Mouse (Mus musculus): ENCODE data around the gene Prkg1. TPM values are rescaled to one million over a fixed set of nuclear protein-coding genes. Genes with fewer than 3 reads are reported as not detected.

Gene Prkg1
- polyA plus RNA-seq, 1 experiment: 23.3 TPM

GRCm38 (mm10) chr19:31654022-31654421 lies 110.8 kb downstream of the Prkg1 start:
- no peak overlapping the region for H3K4me3 ChIP-seq (ENCODE audit: insufficient read depth, low read length)
- H3K4me1 ChIP-seq (ENCODE audit: control insufficient read depth, insufficient read depth, low read length): no peaks in the 10 kb centered on the region
- no peak overlapping the region for H3K27ac ChIP-seq (ENCODE audit: insufficient read depth, low read length)
- no peak for TF ChIP-seq CTCF (IDR thresholded peaks at IDR 0.05; ENCODE audit: borderline replicate concordance, insufficient read depth, low read length)
- TF ChIP-seq POLR2A (IDR thresholded peaks at IDR 0.05; ENCODE audit: low read depth, low read length): no peak

- no peak overlapping the region for H3K27ac ChIP-seq (ENCODE audit: insufficient read depth, low read length)
- H3K4me1 ChIP-seq (ENCODE audit: control insufficient read depth, insufficient read depth, low read length): no peaks in the 10 kb centered on the region
- no peak overlapping the region for H3K4me3 ChIP-seq (ENCODE audit: insufficient read depth, low read length)
- TF ChIP-seq POLR2A (IDR thresholded peaks at IDR 0.05; ENCODE audit: low read depth, low read length) (no peak), CTCF (IDR thresholded peaks at IDR 0.05; ENCODE audit: borderline replicate concordance, insufficient read depth, low read length) (no peak)
Observed at GRCm38 (mm10) chr19:31650452-31650851, 114.4 kb downstream of the Prkg1 start.

- Histone ChIP-seq H3K4me3 (ENCODE audit: insufficient read depth, low read length) (no peak overlapping the region), H3K27ac (ENCODE audit: insufficient read depth, low read length) (no peak overlapping the region), H3K4me1 (ENCODE audit: control insufficient read depth, insufficient read depth, low read length) (no peaks in the 10 kb centered on the region)
- TF ChIP-seq CTCF (IDR thresholded peaks at IDR 0.05; ENCODE audit: borderline replicate concordance, insufficient read depth, low read length) (no peak), POLR2A (IDR thresholded peaks at IDR 0.05; ENCODE audit: low read depth, low read length) (no peak)
Observed at GRCm38 (mm10) chr19:31647492-31647891, 117.3 kb downstream of the Prkg1 start.

GRCm38 (mm10) chr19:31630899-31631869 lies 133.6 kb downstream of the Prkg1 start:
- Histone ChIP-seq H3K4me1 (ENCODE audit: control insufficient read depth, insufficient read depth, low read length) (no peaks in the 10 kb centered on the region), H3K27ac (ENCODE audit: insufficient read depth, low read length) (no peak overlapping the region), H3K4me3 (ENCODE audit: insufficient read depth, low read length) (no peak overlapping the region)
- no peak for TF ChIP-seq CTCF (IDR thresholded peaks at IDR 0.05; ENCODE audit: borderline replicate concordance, insufficient read depth, low read length)
- no peak for TF ChIP-seq POLR2A (IDR thresholded peaks at IDR 0.05; ENCODE audit: low read depth, low read length)

- H3K27ac ChIP-seq (ENCODE audit: insufficient read depth, low read length): no peak overlapping the region
- TF ChIP-seq POLR2A (IDR thresholded peaks at IDR 0.05; ENCODE audit: low read depth, low read length): no peak
- no peak for TF ChIP-seq CTCF (IDR thresholded peaks at IDR 0.05; ENCODE audit: borderline replicate concordance, insufficient read depth, low read length)
- H3K4me1 ChIP-seq (ENCODE audit: control insufficient read depth, insufficient read depth, low read length): peaks cover 3% of the 10 kb centered on the region; the same call in 1 of the 2 replicates
- H3K4me3 ChIP-seq (ENCODE audit: insufficient read depth, low read length): no peak overlapping the region
Observed at GRCm38 (mm10) chr19:31621716-31622115, 143.1 kb downstream of the Prkg1 start.

GRCm38 (mm10) chr19:31616830-31617229 lies 148.0 kb downstream of the Prkg1 start:
- TF ChIP-seq CTCF (IDR thresholded peaks at IDR 0.05; ENCODE audit: borderline replicate concordance, insufficient read depth, low read length) (no peak), POLR2A (IDR thresholded peaks at IDR 0.05; ENCODE audit: low read depth, low read length) (no peak)
- Histone ChIP-seq H3K4me1 (ENCODE audit: control insufficient read depth, insufficient read depth, low read length) (peaks cover 7% of the 10 kb centered on the region; the same call in 1 of the 2 replicates), H3K27ac (ENCODE audit: insufficient read depth, low read length) (no peak overlapping the region; the same call in 1 of the 2 replicates), H3K4me3 (ENCODE audit: insufficient read depth, low read length) (no peak overlapping the region)

- no peak for TF ChIP-seq CTCF (IDR thresholded peaks at IDR 0.05; ENCODE audit: borderline replicate concordance, insufficient read depth, low read length)
- no peak for TF ChIP-seq POLR2A (IDR thresholded peaks at IDR 0.05; ENCODE audit: low read depth, low read length)
- Histone ChIP-seq H3K4me3 (ENCODE audit: insufficient read depth, low read length) (no peak overlapping the region), H3K4me1 (ENCODE audit: control insufficient read depth, insufficient read depth, low read length) (peaks cover 7% of the 10 kb centered on the region; the same call in 1 of the 2 replicates)
Observed at GRCm38 (mm10) chr19:31616159-31616558, 148.7 kb downstream of the Prkg1 start.

GRCm38 (mm10) chr19:31613146-31613545 lies 151.7 kb downstream of the Prkg1 start:
- Histone ChIP-seq H3K27ac (ENCODE audit: insufficient read depth, low read length) (peak overlapping the region; percentile 68), H3K4me3 (ENCODE audit: insufficient read depth, low read length) (no peak overlapping the region), H3K4me1 (ENCODE audit: control insufficient read depth, insufficient read depth, low read length) (peaks cover 7% of the 10 kb centered on the region; the same call in 1 of the 2 replicates)
- TF ChIP-seq CTCF (IDR thresholded peaks at IDR 0.05; ENCODE audit: borderline replicate concordance, insufficient read depth, low read length) (no peak), POLR2A (IDR thresholded peaks at IDR 0.05; ENCODE audit: low read depth, low read length) (no peak)

More at GRCm38 (mm10) chr19:31616159-31616558, 148.7 kb downstream of the Prkg1 start:
- H3K27ac ChIP-seq (ENCODE audit: insufficient read depth, low read length): no peak overlapping the region; the same call in 1 of the 2 replicates

GRCm38 (mm10) chr19:31602578-31602977 lies 162.3 kb downstream of the Prkg1 start:
- H3K27ac ChIP-seq (ENCODE audit: insufficient read depth, low read length): no peak overlapping the region
- TF ChIP-seq CTCF (IDR thresholded peaks at IDR 0.05; ENCODE audit: borderline replicate concordance, insufficient read depth, low read length) (no peak), POLR2A (IDR thresholded peaks at IDR 0.05; ENCODE audit: low read depth, low read length) (no peak)

GRCm38 (mm10) chr19:31594011-31594410 lies 170.8 kb downstream of the Prkg1 start:
- H3K27ac ChIP-seq (ENCODE audit: insufficient read depth, low read length): no peak overlapping the region
- no peak overlapping the region for H3K4me3 ChIP-seq (ENCODE audit: insufficient read depth, low read length)
- no peaks in the 10 kb centered on the region for H3K4me1 ChIP-seq (ENCODE audit: control insufficient read depth, insufficient read depth, low read length)
- TF ChIP-seq POLR2A (IDR thresholded peaks at IDR 0.05; ENCODE audit: low read depth, low read length): no peak
- no peak for TF ChIP-seq CTCF (IDR thresholded peaks at IDR 0.05; ENCODE audit: borderline replicate concordance, insufficient read depth, low read length)

More at GRCm38 (mm10) chr19:31602578-31602977, 162.3 kb downstream of the Prkg1 start:
- Histone ChIP-seq H3K4me3 (ENCODE audit: insufficient read depth, low read length) (no peak overlapping the region), H3K4me1 (ENCODE audit: control insufficient read depth, insufficient read depth, low read length) (no peaks in the 10 kb centered on the region)
